Mouse (Mus musculus): Measurements from ENCODE around the gene Zfp319. TPM values are rescaled to one million over a fixed set of nuclear protein-coding genes. Genes with fewer than 3 reads are reported as not detected.

Gene Zfp319
- polyA plus RNA-seq, 2 experiments = 0.81 to 0.83 TPM

GRCm38 (mm10) chr8:95320224-95321139, 11.3 kb downstream of the Zfp319 start:
- Histone ChIP-seq H3K4me1 (replicated peaks; ENCODE audit: control insufficient read depth in 2 of 2, insufficient read depth in 2 of 2, low read length in 1 of 2) (no peaks in the 10 kb centered on the region), H3K4me3 (ENCODE audit: insufficient read depth in 1 of 2, low read depth in 2 of 2, low read length in 2 of 2) (peak overlapping the region; percentile 40 to 43), H3K27ac (no peak overlapping the region), H3K9ac (replicated peaks) (no peak overlapping the region), H3K36me3 (replicated peaks; ENCODE audit: control insufficient read depth, insufficient read depth, low read depth) (no peaks in the 10 kb centered on the region), H3K27me3 (ENCODE audit: control insufficient read depth, insufficient read depth, low read length) (peaks cover 8% of the 10 kb centered on the region; the same call in 1 of the 2 replicates), H3K4me2 (ENCODE audit: low read depth) (peak overlapping the region; percentile 67), H3K9me3 (ENCODE audit: control insufficient read depth, low read length) (no peaks in the 10 kb centered on the region)
- peak in 1 of 3 experiments; percentile 38 for DNase-seq (ENCODE audit: low read depth in 3 of 3, low spot score in 3 of 3)
- ATAC-seq (ENCODE audit: insufficient read depth) = peak; percentile 51; the same call in 1 of the 2 replicates
- peak; percentile 46 for TF ChIP-seq CTCF (IDR thresholded peaks at IDR 0.05; ENCODE audit: low read depth)
- no peak for TF ChIP-seq EP300 (IDR thresholded peaks at IDR 0.05; ENCODE audit: low read depth)
- 5% methylated on average over 41 of the region's 41 CpGs for WGBS (ENCODE audit: insufficient replicate concordance)

- no peaks in the 10 kb centered on the region for H3K36me3 ChIP-seq (replicated peaks; ENCODE audit: control insufficient read depth, insufficient read depth, low read depth)
- H3K27ac ChIP-seq = no peak overlapping the region
- H3K4me1 ChIP-seq (replicated peaks; ENCODE audit: control insufficient read depth in 2 of 2, insufficient read depth in 2 of 2, low read length in 1 of 2) = no peaks in the 10 kb centered on the region
- peaks cover 5% of the 10 kb centered on the region; the same call in 1 of the 2 replicates for H3K27me3 ChIP-seq (ENCODE audit: control insufficient read depth, insufficient read depth, low read length)
- 68% methylated on average over 1 of the region's 1 CpGs for WGBS (ENCODE audit: insufficient replicate concordance)
- H3K9ac ChIP-seq (replicated peaks) = no peak overlapping the region
- H3K4me2 ChIP-seq (ENCODE audit: low read depth) = no peak overlapping the region
- H3K4me3 ChIP-seq (ENCODE audit: insufficient read depth in 1 of 2, low read depth in 2 of 2, low read length in 2 of 2) = no peak overlapping the region
- DNase-seq (ENCODE audit: low read depth in 3 of 3, low spot score in 3 of 3) (no peak), ATAC-seq (ENCODE audit: insufficient read depth) (no peak)
- no peaks in the 10 kb centered on the region for H3K9me3 ChIP-seq (ENCODE audit: control insufficient read depth, low read length)
- TF ChIP-seq EP300 (IDR thresholded peaks at IDR 0.05; ENCODE audit: low read depth) = no peak
- TF ChIP-seq CTCF (IDR thresholded peaks at IDR 0.05; ENCODE audit: low read depth) = no peak
Measured at GRCm38 (mm10) chr8:95315350-95315749, 16.4 kb downstream of the Zfp319 start.

GRCm38 (mm10) chr8:95314707-95315106, 17.0 kb downstream of the Zfp319 start:
- H3K27ac ChIP-seq = no peak overlapping the region
- H3K36me3 ChIP-seq (replicated peaks; ENCODE audit: control insufficient read depth, insufficient read depth, low read depth) = no peaks in the 10 kb centered on the region
- no peak for ATAC-seq (ENCODE audit: insufficient read depth)
- H3K4me2 ChIP-seq (ENCODE audit: low read depth) = no peak overlapping the region
- H3K27me3 ChIP-seq (ENCODE audit: control insufficient read depth, insufficient read depth, low read length) = peaks cover under 1% of the 10 kb centered on the region; the same call in 1 of the 2 replicates
- H3K9me3 ChIP-seq (ENCODE audit: control insufficient read depth, low read length) = no peaks in the 10 kb centered on the region
- 38% methylated on average over 2 of the region's 2 CpGs for WGBS (ENCODE audit: insufficient replicate concordance)
- TF ChIP-seq EP300 (IDR thresholded peaks at IDR 0.05; ENCODE audit: low read depth) = no peak
- no peak for TF ChIP-seq CTCF (IDR thresholded peaks at IDR 0.05; ENCODE audit: low read depth)
- DNase-seq (ENCODE audit: low read depth in 3 of 3, low spot score in 3 of 3) = no peak
- no peaks in the 10 kb centered on the region for H3K4me1 ChIP-seq (replicated peaks; ENCODE audit: control insufficient read depth in 2 of 2, insufficient read depth in 2 of 2, low read length in 1 of 2)
- no peak overlapping the region for H3K9ac ChIP-seq (replicated peaks)
- H3K4me3 ChIP-seq (ENCODE audit: insufficient read depth in 1 of 2, low read depth in 2 of 2, low read length in 2 of 2) = no peak overlapping the region

- H3K4me2 ChIP-seq (ENCODE audit: low read depth) = no peak overlapping the region
- H3K9me3 ChIP-seq (ENCODE audit: control insufficient read depth, low read length) = no peaks in the 10 kb centered on the region
- ATAC-seq (ENCODE audit: insufficient read depth) (no peak), DNase-seq (ENCODE audit: low read depth in 3 of 3, low spot score in 3 of 3) (no peak)
- H3K27me3 ChIP-seq (ENCODE audit: control insufficient read depth, insufficient read depth, low read length) = no peaks in the 10 kb centered on the region
- no peaks in the 10 kb centered on the region for H3K36me3 ChIP-seq (replicated peaks; ENCODE audit: control insufficient read depth, insufficient read depth, low read depth)
- TF ChIP-seq EP300 (IDR thresholded peaks at IDR 0.05; ENCODE audit: low read depth) = no peak
- no peak for TF ChIP-seq CTCF (IDR thresholded peaks at IDR 0.05; ENCODE audit: low read depth)
- WGBS (ENCODE audit: insufficient replicate concordance) = 80% methylated on average over 6 of the region's 6 CpGs
- H3K4me3 ChIP-seq (ENCODE audit: insufficient read depth in 1 of 2, low read depth in 2 of 2, low read length in 2 of 2) = no peak overlapping the region
- H3K27ac ChIP-seq = no peak overlapping the region
- H3K9ac ChIP-seq (replicated peaks) = no peak overlapping the region
- H3K4me1 ChIP-seq (replicated peaks; ENCODE audit: control insufficient read depth in 2 of 2, insufficient read depth in 2 of 2, low read length in 1 of 2) = no peaks in the 10 kb centered on the region
Measured at GRCm38 (mm10) chr8:95313857-95314256, 17.9 kb downstream of the Zfp319 start.

- Histone ChIP-seq H3K4me2 (ENCODE audit: low read depth) (no peak overlapping the region), H3K27ac (no peak overlapping the region), H3K36me3 (replicated peaks; ENCODE audit: control insufficient read depth, insufficient read depth, low read depth) (no peaks in the 10 kb centered on the region), H3K9me3 (ENCODE audit: control insufficient read depth, low read length) (no peaks in the 10 kb centered on the region), H3K4me3 (ENCODE audit: insufficient read depth in 1 of 2, low read depth in 2 of 2, low read length in 2 of 2) (no peak overlapping the region), H3K4me1 (replicated peaks; ENCODE audit: control insufficient read depth in 2 of 2, insufficient read depth in 2 of 2, low read length in 1 of 2) (no peaks in the 10 kb centered on the region), H3K9ac (replicated peaks) (no peak overlapping the region), H3K27me3 (ENCODE audit: control insufficient read depth, insufficient read depth, low read length) (no peaks in the 10 kb centered on the region)
- ATAC-seq (ENCODE audit: insufficient read depth) (no peak), DNase-seq (ENCODE audit: low read depth in 3 of 3, low spot score in 3 of 3) (no peak)
- peak; percentile 70 for TF ChIP-seq CTCF (IDR thresholded peaks at IDR 0.05; ENCODE audit: low read depth)
- no peak for TF ChIP-seq EP300 (IDR thresholded peaks at IDR 0.05; ENCODE audit: low read depth)
- WGBS (ENCODE audit: insufficient replicate concordance) = 55% methylated on average over 18 of the region's 18 CpGs
Measured at GRCm38 (mm10) chr8:95312836-95313235, 18.9 kb downstream of the Zfp319 start.

Data from liver, embryonic 14.5 days (tissue).